Mouse (Mus musculus) right cerebral cortex, adult 18-20 months (tissue): ENCODE results near the gene Pirt.

ENCODE experiments used
- DNase-seq: peaks from one replicate; pipeline ENCODE4 v3.0.0; 2022; ENCODE audit warnings: mixed read lengths

The Pirt gene

DNA sequence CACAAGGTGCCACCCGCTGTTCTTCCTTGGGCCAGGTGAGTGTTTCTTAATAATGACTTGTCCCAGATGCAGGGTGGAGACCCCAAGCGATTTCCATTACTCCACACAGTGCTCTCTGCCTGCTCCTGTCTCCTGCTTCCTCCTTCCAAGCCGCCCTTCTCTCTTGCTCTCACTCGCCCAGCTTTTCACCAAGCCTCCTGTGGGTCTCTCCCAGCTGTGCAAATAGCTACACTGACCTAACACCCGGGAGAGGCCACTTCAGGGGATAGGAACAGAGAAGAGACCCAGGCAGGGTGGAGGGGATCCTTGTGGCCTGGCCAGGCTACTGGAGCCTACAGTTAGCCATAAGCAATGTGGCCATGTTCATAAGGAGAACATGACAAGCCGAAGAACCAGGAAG is 35.1 kb downstream of the Pirt start:
- DNase-seq: no peak

DNA sequence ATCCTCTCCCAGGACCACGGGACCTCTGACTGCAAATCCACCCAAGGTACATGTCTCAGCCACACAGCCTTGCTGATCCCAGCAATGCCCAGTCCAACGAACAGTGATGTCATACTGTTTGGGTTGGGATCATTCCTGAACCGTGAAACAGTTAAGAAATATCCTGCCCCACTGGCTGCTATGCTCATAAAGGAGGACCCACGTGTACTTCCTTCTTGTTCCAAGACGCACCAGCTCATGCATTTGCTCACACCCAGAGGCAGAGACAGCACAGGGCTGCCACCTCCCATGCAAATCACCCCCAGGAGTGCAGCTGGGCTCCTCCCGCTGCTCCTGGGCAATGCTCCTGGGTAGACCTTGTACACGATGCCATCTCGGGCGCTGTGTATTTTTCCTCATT is 44.5 kb downstream of the Pirt start, which contains the start of gene Tmem238l:
Gene Tmem238l, plus strand, starts transcription at position 336 of the 400 bp plus-strand sequence.
- DNase-seq: no peak

DNA sequence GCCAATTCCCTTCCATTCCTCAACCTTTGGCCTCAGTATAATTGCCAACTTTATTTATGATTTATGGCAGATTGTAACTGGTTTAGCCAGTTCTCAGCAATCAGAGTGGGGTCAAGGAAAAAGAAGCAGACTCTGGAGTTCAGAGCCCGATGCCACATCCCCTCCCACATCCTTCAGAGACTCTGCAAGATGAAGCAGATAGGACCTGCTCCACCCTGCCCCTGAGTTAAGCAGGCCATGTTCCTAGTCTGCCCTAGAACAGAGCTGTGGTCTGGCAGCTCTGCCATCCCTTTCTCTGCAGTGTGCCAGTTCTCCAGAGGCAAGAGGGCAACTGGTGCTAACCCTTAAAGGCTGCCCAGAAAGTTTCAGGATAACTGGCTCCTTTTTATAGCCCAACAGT is 49.0 kb downstream of the Pirt start:
- no peak for DNase-seq

DNA sequence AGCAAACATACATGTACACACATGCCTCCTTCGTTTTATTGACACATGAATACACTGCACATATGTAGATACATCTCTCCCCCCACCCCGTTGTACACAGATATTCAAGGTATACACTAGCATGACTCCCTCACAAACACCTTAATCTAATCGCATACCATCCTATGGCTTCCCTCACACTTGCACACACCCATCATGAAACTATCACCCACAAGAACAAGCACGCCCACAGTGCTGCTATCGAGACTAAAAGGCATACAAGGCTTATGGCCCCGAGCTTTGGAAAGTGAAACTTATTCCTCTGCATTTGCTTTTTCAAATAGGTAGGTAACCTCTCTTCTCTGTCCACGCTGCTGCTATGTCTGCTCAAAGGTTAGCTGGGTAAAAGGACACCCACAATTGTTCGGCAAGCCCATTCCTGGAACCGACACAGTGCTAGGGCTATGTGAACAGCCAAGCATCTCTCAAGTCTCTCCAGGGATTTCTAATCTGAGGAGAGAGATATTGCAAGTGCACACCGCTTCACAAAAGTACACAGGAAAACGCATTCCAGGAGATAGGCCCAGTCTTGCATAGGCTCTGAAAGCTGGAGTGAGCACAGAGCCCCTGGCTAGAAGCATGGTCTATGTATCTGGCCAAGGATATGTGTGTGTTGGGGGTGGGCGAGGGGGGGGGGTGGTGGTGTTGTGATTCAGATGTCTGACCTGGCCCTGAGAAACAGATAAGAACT is 49.8 kb downstream of the Pirt start:
- DNase-seq: no peak

DNA sequence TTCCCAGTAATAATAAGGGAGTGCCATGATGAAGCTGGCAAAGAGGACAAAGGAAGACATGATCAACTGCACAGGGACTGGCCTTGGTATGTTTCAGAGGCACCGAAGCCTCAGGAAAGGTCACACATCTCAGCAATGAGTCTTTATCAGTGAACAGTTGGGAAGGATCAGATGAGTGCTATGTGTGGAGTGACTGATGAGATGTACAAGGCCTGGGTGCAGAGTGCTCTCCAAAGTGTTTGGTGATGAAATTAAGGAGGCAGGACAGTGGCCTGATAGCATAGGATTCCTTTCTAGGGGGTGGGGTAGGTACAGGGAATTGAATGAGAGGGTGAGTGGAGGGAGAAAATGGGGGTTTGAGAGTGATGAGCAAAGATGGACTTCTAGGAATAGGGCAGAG is 51.7 kb downstream of the Pirt start:
- no peak for DNase-seq

DNA sequence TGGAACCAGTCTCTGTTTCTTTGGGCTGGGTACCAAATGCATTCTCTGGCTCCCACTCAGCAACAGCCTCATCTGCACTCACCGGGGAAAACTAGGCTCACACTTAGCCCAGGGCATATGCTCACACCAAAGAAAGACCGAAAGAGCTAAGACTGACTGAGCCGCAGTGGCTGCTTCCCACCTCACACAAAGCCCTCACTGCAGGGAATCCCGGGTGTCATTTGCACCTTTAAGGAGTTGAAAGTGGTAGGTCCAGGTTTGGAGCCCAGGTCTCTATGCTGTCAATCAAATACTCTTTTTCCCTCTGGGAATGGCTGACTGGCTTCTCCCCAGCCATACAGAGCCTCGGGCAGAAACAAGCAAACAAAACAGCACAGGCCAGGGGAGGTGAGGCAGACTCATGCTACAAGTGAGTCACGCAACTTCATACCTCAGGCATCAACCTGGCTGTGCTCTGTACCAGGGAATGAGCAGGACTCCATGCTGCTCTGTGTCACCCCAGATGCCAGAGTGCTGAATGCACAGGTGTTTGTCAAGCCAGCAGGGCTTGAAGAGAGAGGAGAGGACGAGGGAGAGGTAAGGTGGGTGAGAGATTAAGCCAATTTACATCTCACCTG is 54.8 kb downstream of the Pirt start:
- DNase-seq: no peak

DNA sequence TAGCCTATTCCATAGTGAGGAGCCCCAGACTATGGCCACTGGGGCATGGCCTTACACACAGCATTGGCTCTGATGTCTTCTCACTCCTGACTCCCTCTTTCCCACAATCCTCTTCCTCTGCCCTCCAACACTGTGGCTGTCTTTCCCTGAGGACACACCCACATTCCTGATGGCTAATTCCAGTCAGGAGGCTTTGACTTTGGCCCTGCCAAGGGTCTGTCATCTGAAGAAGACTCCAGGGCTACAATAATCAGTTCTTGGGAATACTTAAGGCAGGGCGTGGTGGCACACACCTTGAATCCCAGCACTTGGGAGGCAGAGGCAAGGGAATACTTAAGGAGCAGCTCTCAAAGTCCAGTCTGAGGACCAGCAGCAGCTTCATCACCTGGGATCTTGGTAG is 56.8 kb downstream of the Pirt start:
- no peak for DNase-seq

DNA sequence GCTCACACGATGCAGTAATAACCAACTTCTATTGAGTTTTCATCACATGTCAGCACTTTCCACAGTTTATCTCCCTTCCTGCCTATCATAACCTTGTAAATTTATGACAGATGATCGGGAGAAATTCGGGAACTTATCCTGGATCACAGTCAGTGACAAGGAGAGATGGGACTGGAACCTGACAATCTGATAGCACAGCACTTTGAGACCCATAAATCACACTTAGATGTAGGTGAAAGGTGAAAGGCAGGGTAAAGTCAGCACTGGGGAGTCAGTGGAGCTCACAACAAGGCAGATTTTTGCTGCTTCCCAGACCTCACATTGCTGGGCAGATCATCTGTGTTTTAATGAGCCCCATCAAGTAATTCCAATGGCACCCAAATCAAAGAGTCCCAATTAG is 61.7 kb downstream of the Pirt start:
- no peak for DNase-seq

DNA sequence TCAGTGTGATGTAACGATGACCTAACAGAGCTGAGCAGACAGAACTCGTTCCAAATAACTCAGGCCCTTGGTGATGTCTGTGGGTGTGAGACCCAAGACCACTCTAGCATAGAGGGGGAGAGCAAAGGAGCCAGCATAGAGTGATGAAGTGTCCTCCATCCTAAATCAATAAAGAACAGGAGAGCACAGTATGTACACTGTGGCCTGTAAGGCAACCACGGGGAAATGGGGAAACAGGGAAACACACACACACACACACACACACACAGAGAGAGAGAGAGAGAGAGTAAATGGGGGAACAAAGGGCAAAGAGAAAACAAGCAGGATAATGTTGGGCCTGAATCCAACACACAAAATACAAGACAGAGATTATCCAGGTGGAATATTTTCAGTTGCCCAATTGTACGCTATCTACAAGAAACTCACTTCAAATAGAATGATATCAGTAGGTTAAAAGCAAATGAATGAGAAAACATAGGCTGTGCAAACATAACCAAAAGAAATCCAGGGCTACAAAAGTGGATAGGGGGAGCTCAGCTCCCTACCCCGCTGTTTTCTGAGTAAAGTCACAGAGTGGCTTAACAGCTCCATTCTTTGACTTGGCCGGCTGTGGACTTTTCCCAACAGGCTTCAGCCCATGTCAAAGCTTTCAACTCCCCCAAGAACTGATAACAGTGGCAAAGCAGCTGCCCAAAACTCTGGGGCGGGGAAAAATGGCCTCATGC is 64.0 kb downstream of the Pirt start:
- no peak for DNase-seq
